Mouse (Mus musculus) embryonic facial prominence, embryonic 10.5 days (tissue): ENCODE results near the gene Actb. TPM values are rescaled to one million over a fixed set of nuclear protein-coding genes. Genes with fewer than 3 reads are reported as not detected.

ENCODE experiments used
- DNase-seq: peaks from one replicate; pipeline ENCODE4 v3.0.0-alpha.2; 2017; ENCODE audit warnings: low spot score
- H3K27ac ChIP-seq: fragments of 300-500 bp; sonication (generic); replicated peaks from 2 replicates; pipeline ENCODE4 v1.5.1; 2016; ENCODE audit warnings: mild to moderate bottlenecking
- H3K27me3 ChIP-seq: fragments of 300-500 bp; sonication (generic); replicated peaks from 2 replicates; pipeline ENCODE4 v1.6.1; 2016; ENCODE audit warnings: low read depth, mild to moderate bottlenecking; ENCODE audit not compliant: poor library complexity, severe bottlenecking
- H3K36me3 ChIP-seq: fragments of 300-500 bp; sonication (generic); replicated peaks from 2 replicates; pipeline ENCODE4 v1.6.1; 2016; ENCODE audit warnings: mild to moderate bottlenecking, moderate library complexity
- H3K4me1 ChIP-seq: fragments of 300-500 bp; sonication (generic); 2 replicates; pipeline ENCODE4 v1.6.1; 2016
- H3K4me3 ChIP-seq: fragments of 300-500 bp; sonication (generic); 2 replicates; pipeline ENCODE4 v1.5.1; 2016; ENCODE audit warnings: mild to moderate bottlenecking, moderate library complexity
- H3K9me3 ChIP-seq: fragments of 300-500 bp; sonication (generic); 2 replicates; pipeline ENCODE4 v1.6.1; 2016; ENCODE audit warnings: mild to moderate bottlenecking
- WGBS: fragments of 180-500 bp; shearing (Covaris S2); methylation state at CpG from one replicate; pipeline ENCODE4 v1.1.7; 2016; 5-methylcytosine and 5-hydroxymethylcytosine counted together
- polyA plus RNA-seq: library from polyadenylated mRNA; unstranded; fragments of >200 nt; fragmentation: Nextera tagmentation; extraction: Ambion mirVana; gene quantifications from 2 replicates; pipeline ENCODE4 v1.2.1, GENCODE M21; 2016

Gene Actb
- polyA plus RNA-seq, 1 experiment from 2014 or later: 16,856 TPM

DNA sequence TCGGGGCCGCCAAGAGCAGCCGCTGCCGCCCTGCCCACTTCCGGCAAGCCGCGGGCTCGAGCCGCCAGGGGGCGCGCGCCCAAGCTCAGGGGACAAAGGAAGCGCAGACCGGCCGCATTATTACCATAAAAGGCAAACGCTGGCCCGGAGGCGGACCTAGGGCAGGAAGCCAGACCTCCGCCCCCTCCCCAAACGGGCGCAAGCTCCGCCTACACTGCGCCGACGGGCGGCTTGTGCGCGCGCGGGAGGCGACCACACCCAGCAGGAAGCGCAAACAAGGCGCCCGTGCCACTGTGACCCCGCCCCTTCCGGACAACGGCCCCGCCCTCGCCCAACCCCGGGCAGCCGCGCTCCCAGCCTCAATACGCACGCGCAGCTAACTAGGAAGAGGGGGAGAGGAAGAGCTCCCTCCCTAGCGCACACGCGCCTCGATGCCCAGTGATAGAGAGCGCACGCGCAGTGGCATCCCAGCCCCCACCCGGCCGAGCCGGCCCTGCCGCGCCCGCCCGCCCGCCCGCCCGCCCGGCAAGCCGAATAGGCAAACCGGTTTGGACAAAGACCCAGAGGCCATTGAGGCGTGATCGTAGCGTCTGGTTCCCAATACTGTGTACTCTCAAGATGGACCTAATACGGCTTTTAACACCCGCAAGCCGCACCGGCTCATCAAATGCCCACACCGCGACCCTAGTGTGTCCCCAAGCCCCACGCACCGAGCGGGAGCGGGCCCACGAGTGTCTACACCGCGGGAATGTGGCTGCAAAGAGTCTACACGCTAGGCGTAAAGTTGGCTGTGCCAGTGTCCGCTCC is 626 bp downstream of the Actb start:
- Histone ChIP-seq H3K36me3 (peaks cover 54% of the 10 kb centered on the region), H3K27ac (peak overlapping the region; percentile 100), H3K4me3 (peak overlapping the region; percentile 100), H3K4me1 (peaks cover 55% of the 10 kb centered on the region), H3K27me3 (no peaks in the 10 kb centered on the region; the same call in 1 of the 2 replicates), H3K9me3 (no peaks in the 10 kb centered on the region)
- WGBS: under 1% methylated on average over 84 of the region's 84 CpGs
- peak; percentile 99 for DNase-seq

DNA sequence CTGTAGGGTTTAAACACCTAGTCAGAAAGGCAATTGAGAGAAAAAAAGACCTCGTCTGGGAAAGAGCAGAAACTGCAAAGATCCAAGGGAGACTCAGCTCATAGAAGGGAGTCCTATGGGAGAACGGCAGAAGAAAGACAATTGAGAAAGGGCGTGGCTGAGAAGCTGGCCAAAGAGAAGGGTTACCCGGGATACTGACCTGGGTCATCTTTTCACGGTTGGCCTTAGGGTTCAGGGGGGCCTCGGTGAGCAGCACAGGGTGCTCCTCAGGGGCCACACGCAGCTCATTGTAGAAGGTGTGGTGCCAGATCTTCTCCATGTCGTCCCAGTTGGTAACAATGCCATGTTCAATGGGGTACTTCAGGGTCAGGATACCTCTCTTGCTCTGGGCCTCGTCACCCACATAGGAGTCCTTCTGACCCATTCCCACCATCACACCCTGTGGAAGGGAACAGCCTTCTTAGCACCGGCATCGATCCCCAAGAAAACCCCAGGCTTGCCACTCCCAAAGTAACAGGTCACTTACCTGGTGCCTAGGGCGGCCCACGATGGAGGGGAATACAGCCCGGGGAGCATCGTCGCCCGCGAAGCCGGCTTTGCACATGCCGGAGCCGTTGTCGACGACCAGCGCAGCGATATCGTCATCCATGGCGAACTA is 1.4 kb downstream of the Actb start:
- H3K4me1 ChIP-seq: peaks cover 52% of the 10 kb centered on the region
- H3K27me3 ChIP-seq: no peaks in the 10 kb centered on the region; the same call in 1 of the 2 replicates
- no peaks in the 10 kb centered on the region for H3K9me3 ChIP-seq
- peak overlapping the region; percentile 100 for H3K27ac ChIP-seq
- no peak for DNase-seq
- peaks cover 62% of the 10 kb centered on the region for H3K36me3 ChIP-seq
- 6% methylated on average over 27 of the region's 27 CpGs for WGBS
- H3K4me3 ChIP-seq: peak overlapping the region; percentile 100

DNA sequence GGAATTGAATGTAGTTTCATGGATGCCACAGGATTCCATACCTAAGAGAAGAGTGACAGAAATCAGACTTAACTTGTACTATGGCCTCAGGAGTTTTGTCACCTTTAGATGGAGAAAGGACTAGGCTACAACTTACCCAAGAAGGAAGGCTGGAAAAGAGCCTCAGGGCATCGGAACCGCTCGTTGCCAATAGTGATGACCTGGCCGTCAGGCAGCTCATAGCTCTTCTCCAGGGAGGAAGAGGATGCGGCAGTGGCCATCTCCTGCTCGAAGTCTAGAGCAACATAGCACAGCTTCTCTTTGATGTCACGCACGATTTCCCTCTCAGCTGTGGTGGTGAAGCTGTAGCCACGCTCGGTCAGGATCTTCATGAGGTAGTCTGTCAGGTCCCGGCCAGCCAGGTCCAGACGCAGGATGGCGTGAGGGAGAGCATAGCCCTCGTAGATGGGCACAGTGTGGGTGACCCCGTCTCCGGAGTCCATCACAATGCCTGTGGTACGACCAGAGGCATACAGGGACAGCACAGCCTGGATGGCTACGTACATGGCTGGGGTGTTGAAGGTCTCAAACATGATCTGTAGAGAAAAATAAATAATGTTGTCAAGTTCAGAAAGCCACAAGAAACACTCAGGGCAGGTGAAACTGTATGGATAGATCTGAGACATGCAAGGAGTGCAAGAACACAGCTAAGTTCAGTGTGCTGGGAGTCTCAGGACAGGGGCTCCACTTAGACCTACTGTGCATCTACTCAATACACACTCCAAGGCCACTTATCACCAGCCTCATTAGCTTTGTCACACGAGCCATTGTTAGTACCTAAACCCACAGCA is 2.1 kb downstream of the Actb start:
- peak overlapping the region; percentile 100 for H3K4me3 ChIP-seq
- H3K27me3 ChIP-seq: no peaks in the 10 kb centered on the region; the same call in 1 of the 2 replicates
- H3K27ac ChIP-seq: peak overlapping the region; percentile 100
- peaks cover 45% of the 10 kb centered on the region for H3K4me1 ChIP-seq
- DNase-seq: no peak
- H3K36me3 ChIP-seq: peaks cover 69% of the 10 kb centered on the region
- WGBS: 86% methylated on average over 19 of the region's 19 CpGs
- no peaks in the 10 kb centered on the region for H3K9me3 ChIP-seq

DNA sequence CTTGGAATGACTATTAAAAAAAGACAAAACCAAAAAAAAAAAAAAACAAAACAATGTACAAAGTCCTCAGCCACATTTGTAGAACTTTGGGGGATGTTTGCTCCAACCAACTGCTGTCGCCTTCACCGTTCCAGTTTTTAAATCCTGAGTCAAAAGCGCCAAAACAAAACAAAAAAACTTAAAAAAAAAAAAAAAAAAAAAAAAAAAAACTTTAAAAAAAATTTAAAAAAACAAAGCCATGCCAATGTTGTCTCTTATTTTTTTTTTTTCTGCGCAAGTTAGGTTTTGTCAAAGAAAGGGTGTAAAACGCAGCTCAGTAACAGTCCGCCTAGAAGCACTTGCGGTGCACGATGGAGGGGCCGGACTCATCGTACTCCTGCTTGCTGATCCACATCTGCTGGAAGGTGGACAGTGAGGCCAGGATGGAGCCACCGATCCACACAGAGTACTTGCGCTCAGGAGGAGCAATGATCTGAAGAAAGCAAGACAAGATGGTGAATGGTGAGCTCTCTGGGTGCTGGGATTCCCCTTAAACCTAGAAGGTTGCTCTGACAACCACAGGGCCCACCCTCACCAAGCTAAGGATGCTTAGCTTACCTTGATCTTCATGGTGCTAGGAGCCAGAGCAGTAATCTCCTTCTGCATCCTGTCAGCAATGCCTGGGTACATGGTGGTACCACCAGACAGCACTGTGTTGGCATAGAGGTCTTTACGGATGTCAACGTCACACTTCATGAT is 2.9 kb downstream of the Actb start:
- Histone ChIP-seq H3K27me3 (no peaks in the 10 kb centered on the region; the same call in 1 of the 2 replicates), H3K4me3 (peak overlapping the region; percentile 100), H3K36me3 (peaks cover 76% of the 10 kb centered on the region), H3K4me1 (peaks cover 37% of the 10 kb centered on the region), H3K27ac (peak overlapping the region; percentile 100; the same call in 1 of the 2 replicates), H3K9me3 (no peaks in the 10 kb centered on the region)
- whole genome bisulfite sequencing: 88% methylated on average over 14 of the region's 14 CpGs
- DNase-seq: no peak

DNA sequence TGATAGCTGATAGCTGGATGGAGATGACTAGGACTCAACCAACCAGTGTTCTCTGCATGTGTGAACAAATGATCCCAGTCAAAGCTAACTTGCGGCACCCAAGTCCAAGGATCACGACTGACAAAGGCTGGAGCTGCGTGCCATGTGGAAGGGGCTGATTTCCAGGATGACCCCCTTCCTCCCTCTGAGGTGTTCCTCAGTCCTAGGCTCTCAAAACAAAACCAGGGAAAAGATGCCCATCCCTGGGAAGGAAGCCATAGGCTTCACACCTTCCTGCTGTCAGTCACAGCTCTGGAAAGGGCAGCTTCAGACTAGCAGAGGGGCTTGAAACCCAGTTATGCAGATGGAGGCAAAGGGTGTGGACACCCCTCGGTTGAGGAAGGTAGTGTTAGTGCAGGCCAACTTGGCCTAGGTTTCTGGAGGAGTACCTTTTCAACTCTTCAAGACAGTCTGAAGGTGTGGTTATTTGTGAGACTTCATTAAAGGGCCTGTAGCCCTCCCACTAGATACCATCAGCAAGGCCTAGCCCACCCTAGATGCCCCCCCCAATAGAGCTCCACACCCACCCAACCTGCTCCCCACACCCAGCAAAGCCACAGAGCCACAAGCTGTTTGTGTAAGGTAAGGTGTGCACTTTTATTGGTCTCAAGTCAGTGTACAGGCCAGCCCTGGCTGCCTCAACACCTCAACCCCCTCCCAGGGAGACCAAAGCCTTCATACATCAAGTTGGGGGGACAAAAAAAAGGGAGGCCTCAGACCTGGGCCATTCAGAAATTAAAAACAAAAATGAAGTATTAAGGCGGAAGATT is 3.8 kb downstream of the Actb start:
- H3K9me3 ChIP-seq: no peaks in the 10 kb centered on the region
- H3K27me3 ChIP-seq: no peaks in the 10 kb centered on the region; the same call in 1 of the 2 replicates
- H3K4me1 ChIP-seq: peaks cover 28% of the 10 kb centered on the region
- peaks cover 78% of the 10 kb centered on the region for H3K36me3 ChIP-seq
- peak overlapping the region; percentile 34; the same call in 1 of the 2 replicates for H3K4me3 ChIP-seq
- no peak overlapping the region for H3K27ac ChIP-seq
- WGBS: 57% methylated on average over 5 of the region's 5 CpGs
- peak; percentile 39 for DNase-seq

DNA sequence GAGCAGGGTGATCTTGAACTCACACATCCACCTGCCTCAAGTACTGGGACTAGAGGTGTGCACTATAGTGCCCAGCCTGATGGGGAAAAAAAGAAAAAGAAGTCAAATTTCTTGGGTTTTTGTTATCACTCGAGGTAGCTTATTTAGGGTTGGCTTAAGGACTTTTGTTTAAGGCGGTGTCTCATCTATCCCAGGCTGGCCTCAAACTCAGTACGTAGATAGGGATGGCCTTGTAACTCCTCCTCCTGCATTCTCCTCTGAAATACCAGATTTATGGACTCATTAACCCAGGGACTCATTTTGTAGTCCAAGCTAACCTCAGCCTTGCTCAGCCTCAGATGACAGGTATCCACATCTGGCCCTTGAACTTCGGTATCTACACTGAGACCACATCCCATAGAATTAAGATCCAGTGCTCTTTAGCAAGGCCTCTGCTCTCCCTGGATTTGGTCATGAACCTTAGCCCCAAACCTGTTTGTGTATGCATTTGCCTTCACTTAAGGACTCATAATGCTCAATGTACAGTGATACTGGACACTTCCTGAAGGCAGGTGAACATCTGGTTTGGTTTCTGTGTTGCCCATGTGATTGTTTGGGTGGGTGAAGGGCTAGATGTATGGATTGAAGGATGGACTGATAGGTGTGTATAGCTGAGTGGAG is 4.6 kb downstream of the Actb start:
- H3K27ac ChIP-seq: no peak overlapping the region
- H3K9me3 ChIP-seq: no peaks in the 10 kb centered on the region
- 73% methylated on average over 4 of the region's 4 CpGs for WGBS
- peaks cover 20% of the 10 kb centered on the region for H3K4me1 ChIP-seq
- H3K27me3 ChIP-seq: no peaks in the 10 kb centered on the region; the same call in 1 of the 2 replicates
- peak; percentile 31 for DNase-seq
- peak overlapping the region; percentile 34; the same call in 1 of the 2 replicates for H3K4me3 ChIP-seq
- H3K36me3 ChIP-seq: peaks cover 83% of the 10 kb centered on the region

DNA sequence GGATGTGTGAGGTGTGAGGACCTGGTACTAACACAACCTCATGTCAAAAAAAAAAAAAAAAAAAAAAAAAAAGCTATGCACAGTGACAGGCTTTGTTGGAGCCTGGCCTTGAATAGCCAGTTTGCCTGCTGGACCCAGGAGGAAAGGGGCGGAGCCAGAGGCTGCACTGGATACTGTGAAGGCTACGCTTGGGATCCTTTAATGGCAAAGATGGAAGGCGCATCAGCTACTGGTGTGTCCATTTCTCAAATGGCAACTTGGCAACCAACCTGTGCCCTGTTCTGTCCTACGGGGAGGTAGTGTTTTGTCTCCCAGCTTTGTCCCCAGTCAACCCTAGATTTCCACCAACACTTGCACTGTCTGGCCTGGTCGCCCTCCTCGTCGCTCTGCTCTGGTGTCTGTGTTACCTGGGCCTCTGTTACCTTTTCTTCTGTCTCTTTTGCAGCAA is 5.2 kb downstream of the Actb start:
- H3K4me1 ChIP-seq: peaks cover 18% of the 10 kb centered on the region
- no peak overlapping the region for H3K27ac ChIP-seq
- peaks cover 83% of the 10 kb centered on the region for H3K36me3 ChIP-seq
- H3K9me3 ChIP-seq: no peaks in the 10 kb centered on the region
- 86% methylated on average over 7 of the region's 7 CpGs for WGBS
- DNase-seq: peak; percentile 61
- H3K4me3 ChIP-seq: no peak overlapping the region
- no peaks in the 10 kb centered on the region; the same call in 1 of the 2 replicates for H3K27me3 ChIP-seq

DNA sequence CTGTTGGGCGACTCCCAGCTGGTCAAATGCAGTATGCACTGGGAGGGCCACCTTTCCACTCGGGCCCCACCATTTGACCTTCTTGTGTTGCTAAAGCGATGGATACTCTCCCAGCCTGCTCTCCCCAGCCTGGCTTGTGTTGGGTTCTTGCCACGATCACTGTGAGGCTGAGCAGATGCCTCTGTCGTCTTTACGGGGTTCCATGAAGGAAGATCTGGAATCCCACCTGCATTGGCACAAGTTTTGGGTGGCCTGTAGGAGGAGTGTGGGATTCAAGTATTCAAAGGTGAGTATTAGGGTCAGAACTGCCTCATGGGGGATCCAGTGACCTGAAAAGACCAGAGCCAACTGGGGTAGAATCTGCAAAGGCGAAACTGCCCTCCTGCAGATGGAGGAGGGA is 5.9 kb downstream of the Actb start:
- no peak overlapping the region for H3K27ac ChIP-seq
- no peak overlapping the region for H3K4me3 ChIP-seq
- peaks cover 26% of the 10 kb centered on the region for H3K4me1 ChIP-seq
- H3K36me3 ChIP-seq: peaks cover 76% of the 10 kb centered on the region
- no peaks in the 10 kb centered on the region; the same call in 1 of the 2 replicates for H3K27me3 ChIP-seq
- WGBS: 85% methylated on average over 7 of the region's 7 CpGs
- no peaks in the 10 kb centered on the region for H3K9me3 ChIP-seq
- no peak for DNase-seq

DNA sequence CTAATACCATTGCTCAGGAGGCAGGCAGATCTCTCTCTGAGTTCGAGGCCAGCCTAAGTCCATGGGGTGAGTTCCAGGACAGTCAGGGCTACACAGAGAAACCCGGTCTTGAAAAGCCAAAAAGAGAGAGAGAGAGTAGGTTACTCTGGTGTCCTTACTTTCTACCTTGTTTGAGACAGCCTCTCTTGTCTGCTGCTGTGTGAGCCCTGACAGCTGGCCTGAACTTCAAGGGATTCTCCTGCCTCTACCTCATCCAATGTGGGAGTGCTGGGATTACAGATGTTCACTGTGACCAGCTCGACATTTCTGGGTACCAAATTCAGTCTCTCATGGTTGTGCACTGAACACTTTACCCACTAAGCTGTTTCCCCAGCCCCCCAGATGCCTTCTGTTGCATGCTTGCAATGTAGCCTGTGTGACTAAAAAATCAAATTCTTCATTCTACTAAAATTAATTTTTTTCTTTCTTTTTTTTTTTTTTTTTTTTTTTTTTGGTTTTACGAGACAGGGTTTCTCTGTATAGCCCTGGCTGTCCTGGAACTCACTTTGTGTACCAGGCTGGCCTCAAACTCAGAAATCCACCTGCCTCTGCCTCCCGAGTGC is 6.5 kb downstream of the Actb start:
- no peaks in the 10 kb centered on the region for H3K9me3 ChIP-seq
- H3K27ac ChIP-seq: no peak overlapping the region
- H3K27me3 ChIP-seq: no peaks in the 10 kb centered on the region
- H3K36me3 ChIP-seq: peaks cover 69% of the 10 kb centered on the region
- DNase-seq: no peak
- no peak overlapping the region for H3K4me3 ChIP-seq
- peaks cover 29% of the 10 kb centered on the region for H3K4me1 ChIP-seq
- WGBS: 89% methylated on average over 5 of the region's 5 CpGs

DNA sequence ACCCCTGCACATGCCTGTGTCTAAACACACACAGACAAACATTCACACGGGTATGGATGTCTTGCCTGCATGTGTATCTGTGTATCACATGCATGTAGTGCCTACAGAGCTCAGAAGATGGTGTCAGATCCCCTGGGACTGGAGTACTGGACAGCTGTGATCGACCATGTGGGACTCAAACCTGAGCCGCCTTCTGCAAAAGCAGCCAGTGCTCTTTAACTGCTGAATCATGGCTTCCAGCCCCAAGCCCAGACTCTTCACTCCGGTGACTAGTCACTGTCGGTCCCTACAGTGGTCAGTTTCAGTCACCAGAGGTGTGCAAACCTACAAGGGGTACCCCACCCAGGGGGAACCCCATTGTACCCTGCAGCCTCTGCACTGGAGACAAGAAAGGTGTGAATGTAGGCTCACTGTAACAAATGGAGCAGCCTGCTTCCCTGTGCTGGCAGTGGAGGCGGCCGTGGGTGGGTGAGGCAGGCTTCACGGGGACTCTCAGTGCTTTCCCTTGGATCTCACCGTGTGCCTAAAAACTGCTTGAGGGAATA is 7.4 kb downstream of the Actb start:
- peaks cover 60% of the 10 kb centered on the region for H3K36me3 ChIP-seq
- no peaks in the 10 kb centered on the region for H3K27me3 ChIP-seq
- peaks cover 26% of the 10 kb centered on the region for H3K4me1 ChIP-seq
- no peak overlapping the region for H3K4me3 ChIP-seq
- no peaks in the 10 kb centered on the region for H3K9me3 ChIP-seq
- DNase-seq: no peak
- H3K27ac ChIP-seq: no peak overlapping the region
- WGBS: 90% methylated on average over 9 of the region's 9 CpGs
